Mouse (Mus musculus) T-helper 17 cell (primary cell): ENCODE measurements around the gene Actn1.

Experiments
- in situ Hi-C, 2 experiments: fragments of 300-600 bp; cut with MboI, MseI; formaldehyde crosslinking; loops; 1 replicate in 1 of 2; 2 replicates in 1 of 2; pipeline ENCODE4 v1.15.1; 2025; ENCODE audit warnings: high pct_unique_total_duplicates in 2 of 2

Gene Actn1

GRCm38 (mm10) chr12:80229010-80229800 lies 31.0 kb downstream of the Actn1 start:
- in situ Hi-C loops, result no loop called here

GRCm38 (mm10) chr12:80228356-80228755 lies 31.8 kb downstream of the Actn1 start:
- in situ Hi-C loops, result no loop called here

- in situ Hi-C loops, result no loop called here
Observed at GRCm38 (mm10) chr12:80227835-80228234, 32.3 kb downstream of the Actn1 start.

- in situ Hi-C loops, result no loop called here
Observed at GRCm38 (mm10) chr12:80226101-80226500, 34.1 kb downstream of the Actn1 start.

GRCm38 (mm10) chr12:80224241-80224731 lies 35.9 kb downstream of the Actn1 start:
- in situ Hi-C loops, result loop anchor here in 1 of 2 experiments (5.0 kb wide), 1 partner anchor 38 kb away; the partner anchor contains the start of gene Actn1

- in situ Hi-C loops, result loop anchor here in 1 of 2 experiments (5.0 kb wide), 1 partner anchor 39 kb away; the partner anchor contains the start of gene Actn1
Observed at GRCm38 (mm10) chr12:80223511-80223910, 36.7 kb downstream of the Actn1 start.

GRCm38 (mm10) chr12:80222473-80222872 lies 37.7 kb downstream of the Actn1 start:
- in situ Hi-C loops, result loop anchor here in 1 of 2 experiments (5.0 kb wide), 1 partner anchor 40 kb away; the partner anchor contains the start of gene Actn1

- in situ Hi-C loops, result loop anchor here in 1 of 2 experiments (5.0 kb wide), 1 partner anchor 42 kb away; the partner anchor contains the start of gene Actn1
Observed at GRCm38 (mm10) chr12:80220260-80221038, 39.7 kb downstream of the Actn1 start.

GRCm38 (mm10) chr12:80218784-80219183 lies 41.4 kb downstream of the Actn1 start:
- in situ Hi-C loops, result no loop called here

- in situ Hi-C loops, result no loop called here
Observed at GRCm38 (mm10) chr12:80218045-80218611, 42.0 kb downstream of the Actn1 start.

- in situ Hi-C loops, result no loop called here
Observed at GRCm38 (mm10) chr12:80217049-80217448, 43.1 kb downstream of the Actn1 start.

- in situ Hi-C loops, result no loop called here
Observed at GRCm38 (mm10) chr12:80216258-80216881, 43.8 kb downstream of the Actn1 start.

GRCm38 (mm10) chr12:80213810-80214209 lies 46.4 kb downstream of the Actn1 start:
- in situ Hi-C loops, result no loop called here

- in situ Hi-C loops, result no loop called here
Observed at GRCm38 (mm10) chr12:80213263-80213662, 46.9 kb downstream of the Actn1 start.

- in situ Hi-C loops, result no loop called here
Observed at GRCm38 (mm10) chr12:80210791-80211612, 49.2 kb downstream of the Actn1 start.

- in situ Hi-C loops, result no loop called here
Observed at GRCm38 (mm10) chr12:80209914-80210313, 50.3 kb downstream of the Actn1 start.

GRCm38 (mm10) chr12:80208126-80208820 lies 51.9 kb downstream of the Actn1 start:
- in situ Hi-C loops, result no loop called here

GRCm38 (mm10) chr12:80203284-80203683 lies 56.9 kb downstream of the Actn1 start:
- in situ Hi-C loops, result no loop called here

GRCm38 (mm10) chr12:80199738-80200137 lies 60.4 kb downstream of the Actn1 start:
- in situ Hi-C loops, result loop anchor here (5.0 to 25.0 kb wide), 3 partner anchors 37 to 188 kb away; no protein-coding TSS in a partner anchor

GRCm38 (mm10) chr12:80198487-80198886 lies 61.7 kb downstream of the Actn1 start:
- in situ Hi-C loops, result loop anchor here (5.0 to 25.0 kb wide), 3 partner anchors 36 to 189 kb away; no protein-coding TSS in a partner anchor
